Mouse (Mus musculus) colon, adult 2 months (tissue): ENCODE results near the gene Arr3. TPM values are rescaled to one million over a fixed set of nuclear protein-coding genes. Genes with fewer than 3 reads are reported as not detected.

Experiments used
- polyA plus RNA-seq: library from polyadenylated mRNA; depleted of rRNA; stranded (reverse); fragments of >200 nt; gene quantifications from 2 replicates; pipeline ENCODE4 v1.2.3, GENCODE M21; 2012; rRNA removed

Gene Arr3
- polyA plus RNA-seq = not detected in 2 replicates

DNA sequence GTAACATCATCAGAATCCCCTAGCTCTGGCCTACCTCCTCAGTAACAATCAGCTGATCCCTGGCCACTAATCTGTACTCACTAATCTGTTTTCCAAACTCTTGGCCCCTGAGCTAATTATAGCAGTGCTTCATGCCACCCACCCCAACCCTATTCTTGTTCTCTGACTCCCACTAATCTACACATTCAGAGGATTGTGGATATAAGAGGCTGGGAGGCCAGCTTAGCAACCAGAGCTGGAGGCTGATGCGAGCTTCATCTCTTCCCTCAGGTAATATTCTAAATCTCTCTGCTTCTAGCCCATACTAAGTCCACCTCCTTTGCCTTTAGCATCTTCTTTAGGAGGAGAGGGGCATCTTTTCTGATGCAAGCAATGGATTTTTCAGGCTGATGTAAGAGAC is at the start of gene Arr3:
TSS of gene Arr3 (plus strand) at position 184 of the 400 bp plus-strand sequence.

DNA sequence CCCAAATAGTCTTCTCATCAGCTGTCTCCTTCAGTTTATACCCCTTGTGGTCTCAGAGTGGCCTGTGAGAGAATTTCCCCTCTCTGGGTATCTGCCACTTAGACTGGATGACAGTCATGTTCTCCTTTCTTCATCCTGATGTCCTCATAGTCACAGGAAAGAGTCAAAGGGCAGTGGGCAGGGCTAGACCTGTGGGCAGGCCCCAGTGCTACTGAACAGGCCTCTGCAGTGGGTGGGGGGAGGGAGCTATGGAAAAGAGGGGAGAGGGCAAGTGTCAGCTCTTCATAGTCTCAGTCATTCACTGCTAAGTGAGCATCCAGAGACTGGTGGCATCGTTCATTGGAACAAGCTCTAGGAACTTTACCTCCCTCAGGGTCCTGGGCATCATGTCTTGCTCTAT is 33.3 kb upstream of the Arr3 start, which contains the start of gene Awat1:
TSS of gene Awat1 (plus strand) at position 301 of the 400 bp plus-strand sequence.

DNA sequence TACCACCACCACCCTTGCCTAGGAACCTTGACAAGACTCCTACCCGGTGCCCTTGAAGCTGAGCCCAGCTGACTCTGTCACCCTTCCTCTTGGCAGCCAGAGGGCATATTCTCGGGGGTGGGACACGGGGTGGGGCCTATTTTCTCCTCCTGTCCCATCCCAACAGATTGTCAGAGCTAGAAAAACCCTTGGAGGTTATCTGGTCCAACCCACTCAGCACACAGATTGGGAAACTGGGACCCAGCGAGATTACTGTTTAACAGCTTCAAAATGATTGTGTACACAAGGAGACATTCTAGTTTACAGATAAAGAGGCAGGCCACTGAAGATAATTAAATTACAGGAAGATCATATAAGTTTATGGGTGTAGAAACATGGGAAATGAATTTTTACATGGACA is 10.5 kb upstream of the Arr3 start, which contains the start of gene P2ry4:
TSS of gene P2ry4 (minus strand) at position 79 of the 400 bp plus-strand sequence.

DNA sequence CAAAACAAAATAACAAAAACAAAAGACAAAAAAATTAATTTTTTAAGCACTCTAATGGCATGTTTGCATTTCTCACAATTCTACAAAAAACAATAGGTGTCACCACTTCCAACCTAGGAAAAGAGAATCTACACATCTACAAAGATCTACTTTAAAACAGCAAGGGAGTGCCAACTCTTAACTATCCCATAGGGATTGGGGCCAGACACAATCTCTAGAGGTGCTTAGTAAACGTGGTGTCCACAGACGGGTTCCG is 20.2 kb downstream of the Arr3 start, which contains the start of gene Kif4:
TSS of gene Kif4 (plus strand) at position 192 of the 256 bp plus-strand sequence.

DNA sequence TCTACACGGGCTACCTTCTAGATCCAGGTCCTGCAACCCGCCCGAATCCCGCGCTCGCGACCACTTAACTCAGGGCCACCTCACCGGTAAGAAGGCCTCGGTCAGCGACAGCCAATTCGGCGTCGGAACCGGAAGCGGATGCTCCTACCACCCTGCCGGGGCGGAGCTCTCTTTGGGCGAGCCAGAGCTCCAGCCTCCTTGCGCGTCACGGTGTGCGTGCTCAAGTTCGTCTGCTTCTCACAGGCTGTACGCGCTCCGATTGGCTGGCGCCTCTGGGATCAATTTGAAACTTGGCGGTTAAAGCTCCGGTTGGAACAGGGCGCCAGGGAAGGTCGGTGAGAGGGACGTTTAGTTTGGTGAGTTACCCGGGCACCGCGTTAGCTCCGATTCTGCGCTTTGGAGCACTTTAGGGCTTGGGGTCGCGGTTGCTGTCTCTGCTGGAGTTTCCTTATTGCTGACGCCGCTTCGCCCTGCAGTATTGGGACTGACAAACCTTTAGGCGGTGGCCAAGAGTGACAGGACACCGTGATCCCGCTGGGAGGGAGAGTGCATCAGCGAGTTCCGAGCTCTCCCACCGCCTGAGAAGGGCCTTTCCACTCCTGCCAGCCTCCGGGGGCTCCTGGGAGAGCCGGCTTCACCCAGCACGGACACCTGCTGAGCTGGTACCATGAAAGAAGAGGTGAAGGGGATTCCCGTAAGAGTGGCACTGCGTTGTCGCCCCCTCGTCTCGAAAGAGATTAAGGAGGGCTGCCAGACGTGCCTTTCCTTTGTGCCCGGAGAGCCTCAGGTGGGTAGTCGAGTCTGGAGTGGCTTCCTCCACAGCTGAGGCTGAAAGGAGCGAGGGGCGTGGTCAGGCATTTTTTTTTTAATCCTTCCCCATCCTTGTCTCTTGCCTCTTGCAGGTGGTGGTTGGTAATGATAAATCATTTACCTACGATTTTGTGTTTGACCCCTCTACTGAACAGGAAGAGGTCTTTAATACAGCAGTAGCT is 20.8 kb downstream of the Arr3 start, which contains the start of gene Pdzd11:
TSS of gene Pdzd11 (minus strand) at position 767 of the 992 bp plus-strand sequence.

Other genes with a start within 250 kb of the Arr3 start
- gene Otud6a, start 176.5 kb upstream of the Arr3 start, polyA plus RNA-seq = not detected in 2 replicates
- 0.22 and 0.50 TPM in 2 replicates for gene Awat2, start 162.8 kb upstream of the Arr3 start, polyA plus RNA-seq
- gene Igbp1, start 111.2 kb upstream of the Arr3 start, polyA plus RNA-seq = 11.4 and 16.9 TPM in 2 replicates
- gene Dgat2l6, start 80.7 kb upstream of the Arr3 start, polyA plus RNA-seq = not detected in 2 replicates
- not detected in 2 replicates for gene Awat1, start 33.2 kb upstream of the Arr3 start, polyA plus RNA-seq
- 3.3 and 5.4 TPM in 2 replicates for gene P2ry4, start 10.6 kb upstream of the Arr3 start, polyA plus RNA-seq
- gene Kif4, start 20.2 kb downstream of the Arr3 start, polyA plus RNA-seq = 1.3 TPM in 2 replicates
- gene Pdzd11, start 21.1 kb downstream of the Arr3 start, polyA plus RNA-seq = 13.6 and 16.0 TPM in 2 replicates
- gene Gdpd2, start 124.4 kb downstream of the Arr3 start, polyA plus RNA-seq = 1.5 and 3.4 TPM in 2 replicates
- 13.5 and 16.7 TPM in 2 replicates for gene Dlg3, start 162.2 kb downstream of the Arr3 start, polyA plus RNA-seq